Mouse (Mus musculus) myocyte (in vitro differentiated cells): ENCODE measurements at regions not wholly inside any gene's neighbourhood (a gene's known extent, or its start where the extent isn't known, plus 50 kb on each side); places are given as distances from the start of the nearest gene placed in this dataset.

ENCODE experiments used
- H3K27me3 ChIP-seq: one replicate; pipeline ENCODE4 v1.6.1; 2011; ENCODE audit not compliant: control insufficient read depth, insufficient read depth, insufficient read length
- H3K36me3 ChIP-seq: one replicate; pipeline ENCODE4 v1.6.1; 2011; ENCODE audit not compliant: control insufficient read depth, insufficient read depth
- H3K4me2 ChIP-seq: one replicate; pipeline ENCODE4 v1.6.1; 2011; ENCODE audit warnings: low read depth, control low read depth
- H3K4me3 ChIP-seq: one replicate; pipeline ENCODE4 v1.5.1; 2011; ENCODE audit warnings: mild to moderate bottlenecking, control low read depth, moderate library complexity
- H3K79me2 ChIP-seq: one replicate; pipeline ENCODE4 v1.6.1; 2011; ENCODE audit not compliant: control insufficient read depth, insufficient read depth
- H3ac ChIP-seq: one replicate; pipeline ENCODE4 v1.6.1; 2011; ENCODE audit not compliant: control insufficient read depth, insufficient read length
- CEBPB ChIP-seq: IDR thresholded peaks from 2 replicates; pipeline ENCODE4 v1.6.1; 2011; ENCODE audit warnings: mild to moderate bottlenecking, moderate library complexity; ENCODE audit not compliant: poor library complexity, insufficient read depth, severe bottlenecking
- E2F4 ChIP-seq: IDR thresholded peaks from one replicate; pipeline ENCODE4 v1.6.1; 2011; ENCODE audit warnings: mild to moderate bottlenecking, control low read depth, moderate library complexity; ENCODE audit not compliant: insufficient read depth
- MAX ChIP-seq: IDR thresholded peaks from one replicate; pipeline ENCODE4 v1.6.1; 2011; ENCODE audit warnings: low read depth, mild to moderate bottlenecking, control low read depth
- MYOD1 ChIP-seq, 3 experiments: IDR thresholded peaks; one replicate each; pipeline ENCODE4 v1.6.1; 2011; ENCODE audit warnings: control low read depth in 2 of 3, low read depth in 2 of 3, mild to moderate bottlenecking in 2 of 3, moderate library complexity in 1 of 3; ENCODE audit not compliant: insufficient read length in 2 of 3, control insufficient read depth in 1 of 3
- MYOG ChIP-seq, 3 experiments: IDR thresholded peaks; one replicate each; pipeline ENCODE4 v1.6.1; 2011; ENCODE audit warnings: control low read depth in 2 of 3, low read depth in 2 of 3, mild to moderate bottlenecking in 2 of 3; ENCODE audit not compliant: insufficient read length in 2 of 3, control insufficient read depth in 1 of 3, insufficient read depth in 1 of 3
- POLR2A ChIP-seq: IDR thresholded peaks from one replicate; pipeline ENCODE4 v1.6.1; 2011; ENCODE audit warnings: low read depth, mild to moderate bottlenecking, control low read depth, moderate library complexity; ENCODE audit not compliant: insufficient read length
- POLR2AphosphoS2 ChIP-seq: IDR thresholded peaks from one replicate; pipeline ENCODE4 v1.6.1; 2011; ENCODE audit warnings: low read depth, control low read depth; ENCODE audit not compliant: insufficient read length
- REST ChIP-seq: IDR thresholded peaks from one replicate; pipeline ENCODE4 v1.6.1; 2011; ENCODE audit warnings: mild to moderate bottlenecking, control low read depth, moderate library complexity; ENCODE audit not compliant: insufficient read depth, insufficient read length
- SRF ChIP-seq: IDR thresholded peaks from one replicate; pipeline ENCODE4 v1.6.1; 2011; ENCODE audit warnings: low read depth; ENCODE audit not compliant: control insufficient read depth, insufficient read length
- TCF12 ChIP-seq: IDR thresholded peaks from one replicate; pipeline ENCODE4 v1.6.1; 2011; ENCODE audit warnings: mild to moderate bottlenecking, control low read depth; ENCODE audit not compliant: poor library complexity, insufficient read depth, severe bottlenecking
- TCF3 ChIP-seq: IDR thresholded peaks from one replicate; pipeline ENCODE4 v1.6.1; 2011; ENCODE audit warnings: low read depth, control low read depth; ENCODE audit not compliant: insufficient read length
- USF1 ChIP-seq: IDR thresholded peaks from one replicate; pipeline ENCODE4 v1.6.1; 2011; ENCODE audit warnings: low read depth, mild to moderate bottlenecking, control low read depth, moderate library complexity

GRCm38 (mm10) chr8:6780983-6781382 is 1675.8 kb upstream of the Slc10a2 start:
- no peak overlapping the region for H3K4me2 ChIP-seq
- no peaks in the 10 kb centered on the region for H3K36me3 ChIP-seq
- no peak overlapping the region for H3K4me3 ChIP-seq
- no peak for TF ChIP-seq MAX
- no peak for TF ChIP-seq TCF12
- TF ChIP-seq MYOD1 (IDR thresholded peaks at IDR 0.05; ENCODE audit: control insufficient read depth in 1 of 3, insufficient read length in 2 of 3, low read depth in 2 of 3), result no peak
- no peak for TF ChIP-seq SRF
- no peak for TF ChIP-seq POLR2AphosphoS2
- no peak for TF ChIP-seq E2F4
- TF ChIP-seq REST, result no peak
- TF ChIP-seq POLR2A, result no peak
- TF ChIP-seq USF1, result no peak
- TF ChIP-seq CEBPB, result no peak
- TF ChIP-seq MYOG (IDR thresholded peaks at IDR 0.05; ENCODE audit: control insufficient read depth in 1 of 3, insufficient read depth in 1 of 3, insufficient read length in 2 of 3, low read depth in 2 of 3), result no peak
- no peak for TF ChIP-seq TCF3
- no peak overlapping the region for H3ac ChIP-seq
- H3K79me2 ChIP-seq, result no peaks in the 10 kb centered on the region
- H3K27me3 ChIP-seq, result no peaks in the 10 kb centered on the region

- TF ChIP-seq MYOD1 (IDR thresholded peaks at IDR 0.05; ENCODE audit: control insufficient read depth in 1 of 3, insufficient read length in 2 of 3, low read depth in 2 of 3), result no peak
- no peak for TF ChIP-seq POLR2A
- no peak for TF ChIP-seq REST
- no peak for TF ChIP-seq TCF12
- no peak for TF ChIP-seq SRF
- no peak for TF ChIP-seq E2F4
- TF ChIP-seq CEBPB, result no peak
- TF ChIP-seq POLR2AphosphoS2, result no peak
- no peak for TF ChIP-seq USF1
- no peaks in the 10 kb centered on the region for H3K79me2 ChIP-seq
- no peak overlapping the region for H3K4me2 ChIP-seq
- no peak overlapping the region for H3ac ChIP-seq
- H3K4me3 ChIP-seq, result no peak overlapping the region
- H3K27me3 ChIP-seq, result no peaks in the 10 kb centered on the region
- H3K36me3 ChIP-seq, result no peaks in the 10 kb centered on the region
Measured at GRCm38 (mm10) chr8:6775103-6775502, 1670.0 kb upstream of the Slc10a2 start.

GRCm38 (mm10) chr8:6729571-6729970 is 1624.4 kb upstream of the Slc10a2 start:
- TF ChIP-seq POLR2AphosphoS2 (no peak), CEBPB (peak; percentile 89)
- H3ac ChIP-seq, result no peak overlapping the region
- H3K4me2 ChIP-seq, result no peak overlapping the region
- no peaks in the 10 kb centered on the region for H3K27me3 ChIP-seq
- H3K4me3 ChIP-seq, result no peak overlapping the region
- H3K79me2 ChIP-seq, result no peaks in the 10 kb centered on the region
- H3K36me3 ChIP-seq, result no peaks in the 10 kb centered on the region

GRCm38 (mm10) chr8:6708886-6709449 is 1603.8 kb upstream of the Slc10a2 start:
- no peaks in the 10 kb centered on the region for H3K79me2 ChIP-seq
- no peaks in the 10 kb centered on the region for H3K27me3 ChIP-seq
- H3ac ChIP-seq, result no peak overlapping the region
- TF ChIP-seq TCF3 (no peak), POLR2A (no peak), MAX (no peak), MYOD1 (IDR thresholded peaks at IDR 0.05; ENCODE audit: control insufficient read depth in 1 of 3, insufficient read length in 2 of 3, low read depth in 2 of 3) (no peak), USF1 (no peak), E2F4 (no peak), REST (no peak), POLR2AphosphoS2 (no peak), TCF12 (no peak), SRF (no peak), MYOG (IDR thresholded peaks at IDR 0.05; ENCODE audit: control insufficient read depth in 1 of 3, insufficient read depth in 1 of 3, insufficient read length in 2 of 3, low read depth in 2 of 3) (no peak), CEBPB (no peak)
- H3K4me3 ChIP-seq, result no peak overlapping the region
- no peak overlapping the region for H3K4me2 ChIP-seq
- no peaks in the 10 kb centered on the region for H3K36me3 ChIP-seq

- Histone ChIP-seq H3K36me3 (no peaks in the 10 kb centered on the region), H3K4me2 (no peak overlapping the region), H3ac (no peak overlapping the region), H3K27me3 (no peaks in the 10 kb centered on the region), H3K79me2 (no peaks in the 10 kb centered on the region), H3K4me3 (no peak overlapping the region)
- no peak for TF ChIP-seq USF1
- TF ChIP-seq E2F4, result no peak
- TF ChIP-seq MAX, result no peak
- no peak for TF ChIP-seq MYOD1 (IDR thresholded peaks at IDR 0.05; ENCODE audit: control insufficient read depth in 1 of 3, insufficient read length in 2 of 3, low read depth in 2 of 3)
Measured at GRCm38 (mm10) chr8:6688595-6688994, 1583.4 kb upstream of the Slc10a2 start.
